Mouse (Mus musculus) thymus, adult 2 months (tissue): Measurements from ENCODE around the gene Gm10645.

ENCODE experiments used
- CTCF ChIP-seq: fragments of 200-500 bp; IDR thresholded peaks from 2 replicates; pipeline ENCODE4 v1.5.1; 2012; ENCODE audit warnings: mild to moderate bottlenecking, control low read depth, low read length, moderate library complexity, borderline replicate concordance; ENCODE audit not compliant: control insufficient read depth, poor library complexity, insufficient read depth; ENCODE audit errors: extremely low read depth
- POLR2A ChIP-seq: fragments of 200-500 bp; IDR thresholded peaks from 2 replicates; pipeline ENCODE4 v1.6.1; 2012; ENCODE audit warnings: mild to moderate bottlenecking, low read length, control low read depth, moderate library complexity; ENCODE audit not compliant: control insufficient read depth, poor library complexity, insufficient read depth; ENCODE audit errors: extremely low read depth

- TF ChIP-seq POLR2A (no peak), CTCF (no peak)
Measured at GRCm38 (mm10) chr8:83186376-83186775, 20.4 kb upstream of the Gm10645 start.
